Mouse (Mus musculus) G1E (cell line): ENCODE measurements at regions not wholly inside any gene's neighbourhood (a gene's known extent, or its start where the extent isn't known, plus 50 kb on each side); places are given as distances from the start of the nearest gene placed in this dataset.

Experiments
- CTCF ChIP-seq: IDR thresholded peaks from 2 replicates; pipeline ENCODE4 v1.5.1; 2012; ENCODE audit warnings: low read depth, low read length, inconsistent platforms, mixed read lengths
- GATA1 ChIP-seq: IDR thresholded peaks from 2 replicates; pipeline ENCODE4 v1.6.1; 2012; ENCODE audit warnings: borderline replicate concordance, low read length, inconsistent platforms, mixed read lengths
- GATA2 ChIP-seq: IDR thresholded peaks from 2 replicates; pipeline ENCODE4 v1.6.1; 2012; ENCODE audit warnings: low read depth, low read length, inconsistent platforms, borderline replicate concordance
- POLR2AphosphoS5 ChIP-seq: IDR thresholded peaks from 2 replicates; pipeline ENCODE4 v1.6.1; 2012; ENCODE audit warnings: low read depth, low read length, inconsistent platforms; ENCODE audit not compliant: insufficient replicate concordance
- TAL1 ChIP-seq: conservative IDR thresholded peaks from 2 replicates; pipeline ENCODE4 v1.6.1; 2012; ENCODE audit warnings: low read depth, low read length, inconsistent platforms, mixed read lengths

GRCm38 (mm10) chr12:5668486-5668885, 293.0 kb upstream of the Klhl29 start:
- TF ChIP-seq CTCF, result no peak
- no peak for TF ChIP-seq GATA1
- no peak for TF ChIP-seq TAL1
- no peak for TF ChIP-seq POLR2AphosphoS5
- TF ChIP-seq GATA2, result no peak
